Mouse (Mus musculus): Measurements from ENCODE around the gene Trim2.

- TF ChIP-seq CTCF (IDR thresholded peaks at IDR 0.05; ENCODE audit: borderline replicate concordance, insufficient read depth, low read length) (no peak), POLR2A (IDR thresholded peaks at IDR 0.05; ENCODE audit: low read depth, low read length) (no peak)
Measured at GRCm38 (mm10) chr3:84346456-84347150, 39.9 kb upstream of the Trim2 start.
